Mouse (Mus musculus): Measurements from ENCODE around the gene Ptprn2.

Gene Ptprn2

GRCm38 (mm10) chr12:116646771-116647170 is 161.3 kb downstream of the Ptprn2 start:
- no peak for DNase-seq (ENCODE audit: low read depth)

DNA sequence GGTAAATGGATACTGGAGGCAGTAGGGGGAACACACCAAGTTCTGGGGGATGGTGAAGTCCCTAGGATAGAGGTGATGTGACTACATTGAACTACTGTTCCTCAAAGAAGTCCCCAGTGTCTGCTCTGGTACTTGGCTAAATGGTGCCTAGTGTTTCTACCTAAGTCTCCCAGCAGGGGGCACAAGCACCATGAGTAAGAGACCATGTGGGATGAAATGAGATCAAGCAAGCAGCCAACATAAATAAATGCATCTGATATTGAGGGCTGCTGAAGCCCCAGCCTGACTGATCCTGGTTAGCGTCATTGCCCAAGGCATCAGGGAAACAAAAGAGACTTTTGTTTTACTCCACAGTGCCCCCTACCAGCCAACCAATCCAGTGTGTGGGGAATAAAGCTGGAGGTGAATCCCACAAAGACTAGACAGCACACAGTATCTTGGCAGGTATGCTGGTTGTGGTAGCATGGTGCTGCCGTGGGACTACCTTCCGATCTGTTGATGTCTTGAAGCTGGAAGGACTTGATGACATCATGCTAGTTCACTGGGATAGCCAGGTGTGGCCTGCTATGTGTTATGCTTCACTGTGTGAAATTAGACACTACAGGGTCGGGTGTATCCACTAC is 163.2 kb downstream of the Ptprn2 start:
- peak; percentile 1 for DNase-seq (ENCODE audit: low read depth)

- DNase-seq (ENCODE audit: low read depth) = no peak
These were observed 168.2 kb downstream of the Ptprn2 start for GRCm38 (mm10) chr12:116653684-116654083.

DNA sequence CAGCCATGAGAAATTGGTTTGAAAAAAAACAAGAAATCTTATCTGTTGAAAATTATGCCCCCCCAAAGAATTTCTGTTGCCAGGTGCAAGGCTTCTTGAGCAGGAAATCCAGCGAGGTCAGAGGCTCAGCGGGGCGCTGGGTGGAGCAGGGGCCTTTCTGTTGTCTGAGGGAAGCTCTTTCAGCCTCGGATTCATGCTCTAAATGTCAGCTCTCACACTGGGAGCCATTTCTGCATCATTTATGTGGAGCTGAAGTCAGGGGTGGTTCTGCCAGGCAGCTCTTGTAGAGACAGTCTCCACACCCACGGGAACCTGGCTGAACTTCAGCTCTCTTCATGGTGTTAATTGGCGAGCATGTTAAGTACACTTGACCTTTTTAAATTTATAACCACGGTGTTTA is 174.6 kb downstream of the Ptprn2 start:
- DNase-seq (ENCODE audit: low read depth) = no peak

DNA sequence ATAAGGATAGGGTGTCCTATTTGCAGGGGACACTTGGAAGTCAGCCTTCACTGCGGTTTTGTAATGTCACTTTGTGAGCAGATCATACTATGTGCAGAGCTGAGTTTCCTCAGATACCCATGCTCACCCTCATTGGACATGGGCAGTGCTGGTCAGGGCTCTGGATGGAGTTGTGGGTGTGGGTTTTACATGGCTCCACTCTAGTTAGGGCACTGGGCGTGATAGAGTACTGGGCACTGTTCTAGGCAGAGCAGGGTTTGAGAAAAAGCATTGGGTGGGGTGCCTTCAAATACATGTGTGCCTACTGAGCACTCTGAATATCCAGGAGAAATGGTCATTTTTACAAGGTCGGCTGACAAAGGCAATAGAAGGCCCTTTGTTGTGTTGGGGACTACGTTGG is 175.5 kb downstream of the Ptprn2 start:
- DNase-seq (ENCODE audit: low read depth) = no peak

DNA sequence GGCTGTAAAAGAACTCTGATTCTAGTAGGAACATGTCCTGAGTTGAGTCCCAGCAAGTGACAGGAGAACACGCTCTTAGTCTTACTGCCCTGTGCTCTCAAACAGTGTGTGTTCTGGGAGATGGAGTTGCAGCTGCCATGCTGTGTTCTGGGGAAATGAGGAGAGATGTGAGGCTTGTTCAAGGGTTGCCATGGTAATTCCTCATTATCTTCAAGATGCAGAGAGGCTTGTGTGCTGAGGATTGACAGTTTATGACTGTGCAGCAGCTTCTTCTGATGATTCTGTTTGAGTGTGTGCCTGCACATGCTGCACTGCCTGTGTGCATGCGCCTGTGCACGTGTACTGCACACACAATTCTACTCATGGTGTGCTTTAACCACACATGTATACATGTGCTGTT is 192.2 kb downstream of the Ptprn2 start:
- no peak for DNase-seq (ENCODE audit: low read depth)

- DNase-seq (ENCODE audit: low read depth) = no peak
These were observed 204.3 kb downstream of the Ptprn2 start for GRCm38 (mm10) chr12:116689832-116690231.

DNA sequence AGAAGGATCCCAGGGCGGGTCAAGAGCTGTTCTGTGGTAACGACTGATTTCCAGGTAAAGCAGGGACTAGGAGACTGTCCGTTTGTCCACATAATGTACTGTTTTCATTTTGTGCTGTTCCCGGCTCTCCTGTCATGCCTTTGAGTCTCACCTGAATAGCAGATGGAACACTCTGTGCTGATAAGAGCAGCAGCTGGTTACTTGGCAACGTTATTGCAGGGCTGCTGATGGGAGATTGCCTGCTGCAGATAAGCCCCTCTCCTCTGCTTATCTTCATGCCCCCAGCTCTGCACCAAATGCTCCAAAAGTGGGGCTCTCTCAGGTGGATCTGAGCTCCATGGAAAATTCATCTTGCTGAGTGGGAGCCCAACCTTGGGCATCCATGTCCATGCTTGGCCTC is 224.0 kb downstream of the Ptprn2 start:
- no peak for DNase-seq (ENCODE audit: low read depth)

- DNase-seq (ENCODE audit: low read depth) = no peak
These were observed 225.2 kb downstream of the Ptprn2 start for GRCm38 (mm10) chr12:116710716-116711115.

GRCm38 (mm10) chr12:116711133-116711532 is 225.6 kb downstream of the Ptprn2 start:
- DNase-seq (ENCODE audit: low read depth) = no peak

DNA sequence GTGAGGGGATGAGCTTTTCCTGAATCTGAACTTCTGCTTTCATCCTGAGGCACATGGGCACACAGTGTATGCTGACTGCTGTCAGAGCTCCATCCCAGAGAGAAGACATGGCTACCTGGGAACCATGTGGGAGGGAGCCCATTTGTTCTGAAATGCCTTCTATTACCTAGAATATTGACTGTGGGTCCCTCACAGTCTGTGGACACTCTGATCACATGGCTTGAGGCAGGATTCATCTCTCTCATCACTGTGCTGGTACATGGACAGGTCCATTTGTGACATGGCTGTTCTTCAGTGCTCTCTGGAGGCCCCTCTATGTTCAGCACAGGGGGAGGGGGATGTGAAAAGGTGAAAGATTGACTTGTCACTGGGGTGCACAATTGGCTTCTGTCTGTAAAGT is 227.6 kb downstream of the Ptprn2 start:
- DNase-seq (ENCODE audit: low read depth) = no peak

DNA sequence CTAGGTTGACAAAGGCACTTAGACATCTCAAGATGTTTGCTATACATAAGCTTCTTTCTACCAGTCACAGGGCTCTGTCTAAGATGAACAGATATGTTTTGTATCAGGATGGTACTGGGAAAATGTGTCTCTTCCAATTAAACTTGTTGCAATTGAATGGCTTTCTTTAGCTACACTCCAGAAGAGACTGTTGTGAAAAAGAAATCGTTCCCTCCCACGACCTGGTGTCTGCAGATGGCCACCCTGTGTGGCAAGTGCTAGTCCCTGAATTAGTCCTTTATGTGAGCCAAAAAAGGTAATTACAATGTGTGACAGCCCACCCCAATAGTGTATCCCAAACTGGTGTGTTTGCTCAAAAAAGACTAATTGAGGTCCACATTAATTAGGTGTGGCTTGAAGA is 235.5 kb downstream of the Ptprn2 start:
- no peak for DNase-seq (ENCODE audit: low read depth)

DNA sequence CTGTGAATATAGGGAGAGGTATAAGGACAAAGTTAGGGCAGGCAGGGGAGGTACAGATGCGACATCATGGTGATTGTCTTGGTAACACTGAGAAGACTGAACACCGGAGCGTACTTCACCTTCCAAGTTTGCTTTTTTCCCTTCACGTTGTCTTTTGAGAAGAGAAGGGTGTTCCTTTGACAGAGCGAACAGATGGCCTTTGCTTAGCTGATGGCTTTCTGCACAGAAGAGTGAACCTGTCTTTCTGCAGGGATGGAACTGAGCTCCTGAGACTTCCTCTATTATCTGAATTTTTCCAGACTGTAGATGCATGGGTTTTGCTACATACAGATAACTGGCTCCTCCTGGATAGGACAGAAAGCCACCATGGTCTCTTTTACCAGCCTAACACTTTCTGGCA is 254.6 kb downstream of the Ptprn2 start:
- no peak for DNase-seq (ENCODE audit: low read depth)

DNA sequence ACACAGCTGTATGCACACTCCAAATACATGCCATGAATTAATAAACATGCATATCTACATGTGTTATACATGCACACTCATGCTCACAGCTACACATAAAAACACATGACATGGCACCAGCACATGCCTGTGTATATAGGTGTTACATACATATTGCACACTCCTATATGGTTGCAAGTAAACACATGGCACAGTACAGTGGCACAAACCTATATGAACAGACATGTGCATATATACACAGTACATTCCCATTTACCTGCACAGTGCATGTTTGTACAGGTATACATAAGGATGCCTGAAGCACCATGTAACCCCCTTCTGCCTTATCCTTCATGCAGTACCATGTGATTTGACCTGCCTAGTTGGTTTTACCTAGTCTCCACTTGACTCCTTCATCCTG is 255.8 kb downstream of the Ptprn2 start:
- no peak for DNase-seq (ENCODE audit: low read depth)

DNA sequence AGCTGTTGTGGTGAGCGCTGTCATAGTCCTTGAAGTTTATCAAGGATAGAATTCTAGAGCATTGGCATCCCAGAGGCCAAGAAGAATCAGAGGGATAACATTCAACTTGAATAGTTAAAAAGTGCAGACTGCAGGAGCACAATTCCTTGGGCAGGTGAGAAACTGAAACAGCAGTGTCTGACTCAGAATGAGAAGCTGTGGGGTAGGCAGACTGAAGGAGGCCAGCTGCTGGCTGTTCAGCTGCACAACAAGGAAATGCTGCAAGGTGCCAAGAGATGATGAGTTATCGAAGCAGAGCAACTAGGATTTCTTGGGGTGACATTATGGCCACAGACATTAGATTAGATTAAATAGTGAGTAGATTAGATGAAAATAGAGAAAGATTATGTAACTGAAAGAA is 260.9 kb downstream of the Ptprn2 start:
- DNase-seq (ENCODE audit: low read depth) = no peak

- no peak for DNase-seq (ENCODE audit: low read depth)
These were observed 267.3 kb downstream of the Ptprn2 start for GRCm38 (mm10) chr12:116752784-116753183.

DNA sequence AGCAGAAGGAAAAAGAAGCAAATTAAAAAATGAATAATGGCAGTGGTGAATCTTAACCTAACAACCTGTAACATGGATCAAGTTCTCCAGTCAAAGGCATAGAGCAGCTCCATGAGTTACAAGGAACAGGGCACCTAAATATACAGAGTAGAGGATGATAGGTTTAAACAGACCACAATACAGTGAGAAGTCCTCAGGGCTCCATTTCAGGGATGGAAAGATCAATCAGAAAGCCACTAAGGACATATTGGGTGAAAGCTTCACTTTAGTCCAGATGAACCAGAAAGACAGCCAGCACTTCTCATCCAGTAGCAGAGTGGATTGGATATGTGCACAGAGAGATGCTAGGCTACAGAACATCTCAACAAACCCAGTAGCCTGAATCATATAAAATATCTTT is 278.4 kb downstream of the Ptprn2 start:
- no peak for DNase-seq (ENCODE audit: low read depth)

GRCm38 (mm10) chr12:116770911-116771310 is 285.4 kb downstream of the Ptprn2 start:
- DNase-seq (ENCODE audit: low read depth) = no peak

DNA sequence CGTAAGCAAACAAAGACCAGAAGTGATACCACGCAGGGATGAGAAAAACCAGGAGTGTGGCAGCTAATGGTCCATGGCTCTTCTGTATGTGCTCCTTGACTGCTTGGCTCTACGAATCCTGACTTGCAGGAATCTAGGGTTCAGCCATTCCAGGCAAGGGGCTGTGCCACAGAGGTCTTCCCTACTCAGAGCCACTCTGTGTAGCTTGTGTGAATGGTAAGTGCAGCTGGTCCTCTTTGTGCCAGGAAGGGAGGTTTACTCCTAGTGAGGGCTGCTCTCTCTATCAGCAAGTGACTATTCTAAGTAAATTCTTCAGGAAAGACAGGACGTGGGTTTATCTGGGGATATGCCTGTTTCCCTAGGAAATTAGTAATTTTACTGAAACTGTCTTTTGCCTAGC is 286.0 kb downstream of the Ptprn2 start:
- no peak for DNase-seq (ENCODE audit: low read depth)

- no peak for DNase-seq (ENCODE audit: low read depth)
These were observed 286.6 kb downstream of the Ptprn2 start for GRCm38 (mm10) chr12:116772081-116772566.

DNA sequence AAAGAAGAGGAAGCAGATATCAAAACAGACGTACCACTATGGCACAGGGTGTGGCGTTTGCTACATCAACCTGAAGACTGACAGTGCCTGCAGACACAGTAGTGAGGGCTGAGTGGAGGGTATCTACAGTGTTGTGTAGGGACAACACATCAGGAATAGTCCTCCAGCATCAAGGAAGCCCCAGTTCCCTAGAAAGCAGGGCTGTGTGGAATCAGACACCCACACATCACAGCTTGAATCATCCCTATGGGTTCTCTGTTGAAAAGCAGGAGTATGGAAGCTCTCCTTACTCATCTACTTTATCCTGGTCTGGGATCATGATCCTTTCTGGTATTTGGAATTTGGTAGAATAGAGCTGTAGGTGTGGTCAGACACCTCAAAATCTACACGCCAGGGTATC is 287.8 kb downstream of the Ptprn2 start:
- no peak for DNase-seq (ENCODE audit: low read depth)

- no peak for DNase-seq (ENCODE audit: low read depth)
These were observed 290.9 kb downstream of the Ptprn2 start for GRCm38 (mm10) chr12:116776447-116776846.

- DNase-seq (ENCODE audit: low read depth) = no peak
These were observed 292.9 kb downstream of the Ptprn2 start for GRCm38 (mm10) chr12:116778095-116779090.
